Mouse (Mus musculus) lung, postnatal 0 days (tissue): ENCODE data around the gene Lamtor3. TPM values are rescaled to one million over a fixed set of nuclear protein-coding genes. Genes with fewer than 3 reads are reported as not detected.
"Not testable (repeated sequence)": the region's sequence is repeated elsewhere in the genome, so short reads cannot be mapped to it uniquely, and the experiment has no call there.

ENCODE experiments used
- ATAC-seq: fragments of 200-750 bp; cut with Nextera tagmentation; 2 replicates; pipeline ENCODE4 v1.8.0; 2017; ENCODE audit warnings: moderate library complexity
- DNase-seq: peaks from one replicate; pipeline ENCODE4 v3.0.0-alpha.2; 2016; ENCODE audit warnings: low spot score
- H3K27ac ChIP-seq: fragments of 300-500 bp; sonication (generic); 2 replicates; pipeline ENCODE4 v1.5.1; 2014; ENCODE audit warnings: antibody characterized with exemption, mild to moderate bottlenecking, low read length, mixed read lengths
- H3K27me3 ChIP-seq: fragments of 300-500 bp; sonication (generic); replicated peaks from 2 replicates; pipeline ENCODE4 v1.6.1; 2014; ENCODE audit warnings: low read length, mixed read lengths; ENCODE audit not compliant: insufficient read depth
- H3K36me3 ChIP-seq: fragments of 300-500 bp; sonication (generic); 2 replicates; pipeline ENCODE4 v1.6.1; 2014; ENCODE audit warnings: low read length, mixed read lengths; ENCODE audit not compliant: insufficient read depth
- H3K4me1 ChIP-seq: fragments of 300-500 bp; sonication (generic); 2 replicates; pipeline ENCODE4 v1.6.1; 2014; ENCODE audit warnings: antibody characterized with exemption, low read depth, low read length, mixed read lengths; ENCODE audit not compliant: insufficient read depth
- H3K4me2 ChIP-seq: fragments of 300-500 bp; sonication (generic); replicated peaks from 2 replicates; pipeline ENCODE4 v1.6.1; 2014; ENCODE audit warnings: low read depth, mild to moderate bottlenecking, low read length, moderate library complexity, mixed read lengths
- H3K4me3 ChIP-seq: fragments of 300-500 bp; sonication (generic); 2 replicates; pipeline ENCODE4 v1.5.1; 2014; ENCODE audit warnings: low read depth, low read length
- H3K9ac ChIP-seq: fragments of 300-500 bp; sonication (generic); replicated peaks from 2 replicates; pipeline ENCODE4 v1.6.1; 2014; ENCODE audit warnings: low read depth, mild to moderate bottlenecking
- H3K9me3 ChIP-seq: fragments of 300-500 bp; sonication (generic); 2 replicates; pipeline ENCODE4 v1.6.1; 2016; ENCODE audit warnings: low read length, mixed read lengths
- CTCF ChIP-seq: IDR thresholded peaks from 2 replicates; pipeline ENCODE4 v1.5.1; 2016; ENCODE audit warnings: antibody characterized with exemption, mild to moderate bottlenecking
- EP300 ChIP-seq: IDR thresholded peaks from 2 replicates; pipeline ENCODE4 v1.6.1; 2016; ENCODE audit warnings: antibody characterized with exemption, mild to moderate bottlenecking, control low read depth
- WGBS: fragments of 180-500 bp; shearing (Covaris S2); extraction: QIAGEN DNeasy Blood & Tissue Kit; methylation state at CpG from one replicate; pipeline ENCODE4 v1.1.7; 2014; 5-methylcytosine and 5-hydroxymethylcytosine counted together
- polyA plus RNA-seq: library from polyadenylated mRNA; unstranded; fragments of >200 nt; fragmentation: Nextera tagmentation; extraction: Ambion mirVana; gene quantifications from 2 replicates; pipeline ENCODE4 v1.2.1, GENCODE M21; 2015

Gene Lamtor3
- polyA plus RNA-seq, 1 experiment from 2014 or later = 122 TPM

DNA sequence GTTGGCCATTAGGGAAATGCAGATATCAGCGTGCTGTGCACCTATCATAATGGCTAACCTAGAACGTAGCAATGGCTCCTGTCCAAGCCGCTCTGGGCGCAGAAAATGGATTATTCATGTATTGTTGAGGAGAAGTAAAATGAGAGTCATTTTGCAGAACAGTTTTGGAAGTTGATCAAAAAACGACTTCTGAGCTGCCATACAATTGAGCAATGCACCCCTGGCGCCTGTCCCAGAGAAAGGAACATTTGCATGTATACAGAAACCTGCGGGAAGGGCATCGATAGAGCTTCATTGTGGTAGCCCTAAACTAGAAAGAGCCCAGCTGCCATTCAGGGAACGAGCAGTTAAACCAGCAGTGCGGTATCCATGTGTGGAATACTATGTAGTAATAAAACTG lies 18.2 kb upstream of the Lamtor3 start:
- ATAC-seq = peak; percentile 28; the same call in 1 of the 2 replicates

DNA sequence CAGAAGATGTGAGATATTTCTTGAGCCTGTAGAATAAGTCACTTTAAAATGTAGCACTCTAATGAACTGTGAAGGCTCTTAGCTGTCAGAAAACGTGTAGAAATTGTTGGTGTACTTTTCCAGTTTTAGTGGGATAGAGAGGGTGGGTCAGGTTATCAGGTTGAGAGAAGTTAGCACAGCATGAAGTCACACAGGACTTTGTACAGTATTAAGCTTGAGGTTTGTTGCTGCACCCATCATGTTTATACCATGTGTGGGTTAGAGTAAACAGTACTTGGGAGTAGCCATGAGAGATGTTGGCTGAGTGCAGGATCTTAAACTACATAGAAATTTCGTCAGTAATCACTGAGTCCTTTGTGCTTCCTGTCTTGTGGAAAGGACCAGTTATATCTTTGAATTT lies 5.2 kb upstream of the Lamtor3 start:
- TF ChIP-seq CTCF (no peak), EP300 (no peak)
- ATAC-seq (no peak), DNase-seq (peak; percentile 17)
- H3K27ac ChIP-seq = no peak overlapping the region
- peaks cover 5% of the 10 kb centered on the region; the same call in 1 of the 2 replicates for H3K4me1 ChIP-seq
- H3K4me2 ChIP-seq = no peak overlapping the region
- no peaks in the 10 kb centered on the region for H3K9me3 ChIP-seq
- no peaks in the 10 kb centered on the region for H3K36me3 ChIP-seq
- H3K4me3 ChIP-seq = no peak overlapping the region
- H3K27me3 ChIP-seq = no peaks in the 10 kb centered on the region
- no peak overlapping the region for H3K9ac ChIP-seq
- 42% methylated on average over 2 of the region's 2 CpGs for WGBS

More for the DNA sequence above, 18.2 kb upstream of the Lamtor3 start:
- Histone ChIP-seq H3K27me3 (no peaks in the 10 kb centered on the region), H3K9ac (no peak overlapping the region), H3K4me1 (no peaks in the 10 kb centered on the region), H3K4me3 (no peak overlapping the region), H3K27ac (no peak overlapping the region), H3K4me2 (no peak overlapping the region), H3K36me3 (peaks cover 19% of the 10 kb centered on the region), H3K9me3 (no peaks in the 10 kb centered on the region)
- peak; percentile 66 for DNase-seq
- no peak for TF ChIP-seq EP300
- WGBS = 56% methylated on average over 10 of the region's 10 CpGs

DNA sequence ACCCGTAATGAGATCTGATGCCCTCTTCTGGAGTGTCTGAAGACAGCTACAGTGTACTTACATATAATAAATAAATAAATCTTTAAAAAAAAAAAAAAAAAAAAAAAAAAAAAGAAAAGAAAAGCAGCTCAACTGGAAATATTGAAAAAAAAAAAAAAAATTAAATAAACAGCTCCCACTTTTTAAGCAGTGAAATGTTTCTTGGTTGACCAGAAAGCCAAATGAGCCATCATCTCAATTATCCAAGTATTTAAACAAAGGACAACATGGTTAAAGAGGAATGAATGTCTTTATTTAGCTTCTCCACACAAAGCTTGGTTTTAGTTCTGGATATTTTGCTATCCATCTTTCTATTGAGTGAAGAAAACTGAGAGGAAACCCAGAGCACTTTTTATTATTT lies 3.7 kb upstream of the Lamtor3 start:
- not testable (repeated sequence) for H3K36me3 ChIP-seq, H3K9ac ChIP-seq, H3K9me3 ChIP-seq, H3K4me1 ChIP-seq, H3K27me3 ChIP-seq, H3K4me2 ChIP-seq, H3K4me3 ChIP-seq, H3K27ac ChIP-seq, ATAC-seq, DNase-seq
- no CpG with 5 or more reads among the region's 1 CpGs for WGBS

- H3K27ac ChIP-seq = peak overlapping the region; percentile 62
- peak overlapping the region; percentile 61 for H3K4me3 ChIP-seq
- H3K4me2 ChIP-seq = peak overlapping the region; percentile 77
- H3K4me1 ChIP-seq = peaks cover 9% of the 10 kb centered on the region; the same call in 1 of the 2 replicates
- no peaks in the 10 kb centered on the region for H3K9me3 ChIP-seq
- H3K27me3 ChIP-seq = no peaks in the 10 kb centered on the region
- H3K36me3 ChIP-seq = no peaks in the 10 kb centered on the region
- WGBS = 24% methylated on average over 12 of the region's 12 CpGs
- H3K9ac ChIP-seq = 0 out of 2 replicates have a peak overlapping the region, but pooled peaks have one; percentile 46
- ATAC-seq (no peak), DNase-seq (no peak)
- no peak for TF ChIP-seq CTCF
- no peak for TF ChIP-seq EP300
Observed at GRCm38 (mm10) chr3:137917694-137918171, 573 bp upstream of the Lamtor3 start.

DNA sequence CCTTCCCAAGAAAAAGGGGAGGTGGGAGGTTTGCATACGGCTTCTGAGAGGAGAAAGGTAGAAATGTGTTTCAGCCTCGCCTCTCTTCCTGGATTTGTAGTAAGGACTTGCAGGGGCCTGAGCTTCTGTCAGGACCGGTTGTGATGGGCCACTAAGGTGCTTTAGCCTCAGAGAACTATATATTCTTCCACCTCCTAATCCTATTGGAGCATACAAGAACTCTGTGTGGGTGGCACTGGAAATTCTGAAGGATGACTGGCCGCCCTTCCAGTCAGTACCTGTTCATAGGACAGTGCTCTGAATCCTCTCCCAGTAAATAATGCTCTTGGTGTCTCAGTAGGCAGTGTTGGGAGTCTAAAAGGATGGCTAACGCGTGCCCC lies 616 bp downstream of the Lamtor3 start:
- Histone ChIP-seq H3K9me3 (no peaks in the 10 kb centered on the region), H3K36me3 (no peaks in the 10 kb centered on the region), H3K4me3 (peak overlapping the region; percentile 61), H3K27ac (peak overlapping the region; percentile 33), H3K4me1 (peaks cover 9% of the 10 kb centered on the region; the same call in 1 of the 2 replicates), H3K27me3 (no peaks in the 10 kb centered on the region), H3K9ac (peak overlapping the region; percentile 46), H3K4me2 (peak overlapping the region; percentile 77)
- ATAC-seq (peak; percentile 54), DNase-seq (peak; percentile 42)
- TF ChIP-seq EP300 (no peak), CTCF (no peak)
- 11% methylated on average over 6 of the region's 6 CpGs for WGBS

GRCm38 (mm10) chr3:137919398-137919797 lies 1.1 kb downstream of the Lamtor3 start:
- peak overlapping the region; percentile 77 for H3K4me2 ChIP-seq
- DNase-seq = no peak
- H3K36me3 ChIP-seq = no peaks in the 10 kb centered on the region
- H3K9me3 ChIP-seq = no peaks in the 10 kb centered on the region
- H3K9ac ChIP-seq = 0 out of 2 replicates have a peak overlapping the region, but pooled peaks have one; percentile 46
- 87% methylated on average over 7 of the region's 7 CpGs for WGBS
- no peak for TF ChIP-seq EP300
- TF ChIP-seq CTCF = no peak
- no peak for ATAC-seq
- no peaks in the 10 kb centered on the region for H3K27me3 ChIP-seq
- no peak overlapping the region for H3K27ac ChIP-seq
- H3K4me1 ChIP-seq = peaks cover 9% of the 10 kb centered on the region; the same call in 1 of the 2 replicates
- H3K4me3 ChIP-seq = peak overlapping the region; percentile 61

DNA sequence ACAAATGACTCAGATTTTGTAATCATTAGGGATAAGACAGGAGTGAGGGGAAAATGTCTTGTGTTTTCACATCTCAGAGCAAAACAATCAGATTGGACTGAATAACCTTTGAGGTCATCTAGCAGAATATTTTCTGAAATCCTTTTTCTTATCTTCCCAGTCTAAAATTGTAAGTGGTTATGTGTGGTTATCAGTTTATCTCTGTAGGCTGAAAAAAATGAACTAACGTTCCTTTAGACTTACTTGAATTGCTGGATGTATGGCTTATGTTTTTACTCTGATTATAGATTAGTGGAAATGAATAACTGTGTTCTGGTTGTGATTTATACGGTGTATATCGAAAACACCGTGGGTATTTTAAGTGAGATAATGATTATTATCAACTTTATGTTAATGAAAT lies 2.3 kb downstream of the Lamtor3 start:
- DNase-seq (no peak), ATAC-seq (no peak)
- 89% methylated on average over 4 of the region's 4 CpGs for WGBS
- H3K9me3 ChIP-seq = no peaks in the 10 kb centered on the region
- no peak overlapping the region for H3K27ac ChIP-seq
- TF ChIP-seq EP300 (no peak), CTCF (no peak)
- no peaks in the 10 kb centered on the region for H3K36me3 ChIP-seq
- H3K4me2 ChIP-seq = no peak overlapping the region
- no peak overlapping the region for H3K9ac ChIP-seq
- H3K27me3 ChIP-seq = no peaks in the 10 kb centered on the region
- H3K4me1 ChIP-seq = peaks cover 9% of the 10 kb centered on the region; the same call in 1 of the 2 replicates
- H3K4me3 ChIP-seq = no peak overlapping the region
